Mouse (Mus musculus) bone marrow macrophage, adult 2 months (primary cell): ENCODE results near the gene Vwa2.

Source experiments
- CTCF ChIP-seq: IDR thresholded peaks from 2 replicates; pipeline ENCODE4 v1.5.1; 2012; ENCODE audit warnings: low read depth, mild to moderate bottlenecking, low read length, moderate library complexity
- POLR2A ChIP-seq: IDR thresholded peaks from 2 replicates; pipeline ENCODE4 v1.6.1; 2012; ENCODE audit warnings: mild to moderate bottlenecking, low read depth, low read length, borderline replicate concordance

DNA sequence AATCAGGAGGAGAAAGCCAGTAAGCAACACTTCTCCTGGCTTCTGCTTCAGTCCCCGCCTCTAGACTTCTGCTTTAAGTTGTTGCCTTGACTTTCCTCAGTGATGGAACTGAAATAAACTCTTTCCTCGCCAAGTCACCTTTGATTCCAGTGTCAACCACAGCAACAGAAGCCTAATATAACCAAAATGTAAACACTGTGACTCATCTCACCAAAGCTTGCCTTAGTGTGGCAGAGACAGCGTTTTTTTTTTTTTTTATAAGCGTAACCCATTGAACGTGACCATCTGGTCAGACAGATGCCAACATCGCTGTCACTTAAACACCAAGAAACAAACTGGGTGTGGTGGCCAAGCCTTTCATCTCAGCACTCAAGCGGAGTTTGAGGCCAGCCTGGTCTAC lies 68.2 kb downstream of the Vwa2 start:
- TF ChIP-seq CTCF (no peak), POLR2A (no peak)
